Mouse (Mus musculus) spleen, postnatal 4 days (tissue): Measurements from ENCODE around the gene Lrrk2.
"Not testable (repeated sequence)": the region's sequence is repeated elsewhere in the genome, so short reads cannot be mapped to it uniquely, and the experiment has no call there.

Experiments used
- DNase-seq, 2 experiments: peaks; one replicate each; pipeline ENCODE4 v3.0.0; 2022; ENCODE audit warnings: low spot score in 2 of 2

The Lrrk2 gene

DNA sequence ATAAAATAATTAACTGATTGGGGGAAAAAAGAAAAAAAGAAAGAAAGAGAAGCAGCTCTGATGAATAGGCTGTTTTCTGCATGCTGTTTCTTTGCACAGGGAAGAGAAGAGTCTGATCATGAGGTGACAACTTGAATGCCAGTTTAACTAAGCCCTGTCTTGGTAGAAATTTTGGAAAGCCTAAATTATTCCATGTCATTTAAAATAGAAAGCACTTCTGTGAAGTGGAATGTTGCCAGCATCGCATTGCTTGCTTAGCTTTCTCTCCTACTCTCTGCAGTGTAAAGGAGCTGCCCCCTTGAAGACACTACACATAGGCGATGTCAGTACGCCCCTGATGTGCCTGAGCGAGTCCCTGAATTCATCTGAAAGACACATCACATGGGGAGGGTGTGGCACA is 133.5 kb downstream of the Lrrk2 start:
- no peak for DNase-seq

DNA sequence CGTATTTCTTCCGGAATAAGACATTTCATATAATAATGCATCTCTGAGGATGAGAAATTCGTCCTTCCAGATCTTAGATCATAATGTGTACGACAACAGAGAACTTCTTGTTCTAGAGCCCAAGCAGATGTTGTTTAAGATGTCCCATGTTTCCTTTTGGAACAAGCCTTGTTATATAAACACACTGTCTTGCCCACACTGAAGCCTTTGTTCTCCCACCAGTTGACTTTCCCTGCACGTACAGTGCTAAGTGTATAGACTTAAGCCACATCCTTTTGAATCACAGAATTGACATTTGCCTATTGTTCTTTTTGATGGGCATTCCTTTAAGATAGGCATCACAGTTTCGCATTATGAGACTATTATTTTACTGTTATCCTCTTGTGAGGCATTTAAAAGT is 162.3 kb downstream of the Lrrk2 start:
- DNase-seq, result no peak

- DNase-seq, result no peak
These were observed 165.0 kb downstream of the Lrrk2 start, which contains the start of gene Smgc for GRCm38 (mm10) chr15:91837965-91838364. Gene Smgc (plus strand): TSS chr15:91838265.

- DNase-seq, result not testable (repeated sequence)
These were observed 191.2 kb downstream of the Lrrk2 start for GRCm38 (mm10) chr15:91864130-91864529.
